Mouse (Mus musculus) neutrophil, adult 5-6 weeks (primary cell): ENCODE measurements around the gene Acbd3. TPM values are rescaled to one million over a fixed set of nuclear protein-coding genes. Genes with fewer than 3 reads are reported as not detected.

Experiments used
- total RNA-seq: library from RNA; stranded (forward); fragments of 200-1000 nt; gene quantifications from 2 replicates; pipeline ENCODE4 v1.2.3, GENCODE M21; 2017

The Acbd3 gene
- total RNA-seq, 1 experiment from 2014 or later = 91.6 TPM

Other genes starting within 250 kb of the Acbd3 start
- 0.12 and 0.70 TPM in 2 replicates for gene Stum, start 242.5 kb upstream of the Acbd3 start, total RNA-seq
- gene Parp1, start 157.1 kb upstream of the Acbd3 start, total RNA-seq = 195 and 202 TPM in 2 replicates
- 17.0 and 17.7 TPM in 2 replicates for gene Lin9, start 84.9 kb upstream of the Acbd3 start, total RNA-seq
- 0.12 TPM in 1 of 2 replicates, not detected in the other for gene Mixl1, start 29.0 kb upstream of the Acbd3 start, total RNA-seq
- gene H3f3a, start 87.9 kb downstream of the Acbd3 start, total RNA-seq = 2,143 and 2,209 TPM in 2 replicates
- 33.0 and 38.8 TPM in 2 replicates for gene Sde2, start 125.1 kb downstream of the Acbd3 start, total RNA-seq
- not detected in 2 replicates for gene Lefty2, start 167.1 kb downstream of the Acbd3 start, total RNA-seq
- gene Pycr2, start 178.2 kb downstream of the Acbd3 start, total RNA-seq = 16.7 and 19.3 TPM in 2 replicates
- not detected in 2 replicates for gene Lefty1, start 209.0 kb downstream of the Acbd3 start, total RNA-seq
- 14.9 and 15.8 TPM in 2 replicates for gene Tmem63a, start 216.3 kb downstream of the Acbd3 start, total RNA-seq